Mouse (Mus musculus) midbrain, postnatal 0 days (tissue): Measurements from ENCODE around the gene Meis1. TPM values are rescaled to one million over a fixed set of nuclear protein-coding genes. Genes with fewer than 3 reads are reported as not detected.
A peak's percentile ranks its signal among the peaks of the same experiment; 100 is the strongest.

ENCODE experiments used
- ATAC-seq: fragments of 200-750 bp; cut with Nextera tagmentation; 2 replicates; pipeline ENCODE4 v1.8.0; 2017; ENCODE audit warnings: moderate number of reproducible peaks, mild to moderate bottlenecking, moderate TSS enrichment, moderate library complexity; ENCODE audit not compliant: low FRiP score
- DNase-seq: peaks from one replicate; pipeline ENCODE4 v3.0.0-alpha.2; 2015; ENCODE audit warnings: low spot score
- H3K27ac ChIP-seq: fragments of 300-500 bp; sonication (generic); 2 replicates; pipeline ENCODE4 v1.5.1; 2014; ENCODE audit warnings: low read depth, mild to moderate bottlenecking, low read length, mixed read lengths
- H3K27me3 ChIP-seq: fragments of 300-500 bp; sonication (generic); 2 replicates; pipeline ENCODE4 v1.6.1; 2014; ENCODE audit warnings: low read length, control low read depth, mixed read lengths; ENCODE audit not compliant: insufficient read depth
- H3K36me3 ChIP-seq: fragments of 300-500 bp; sonication (generic); 2 replicates; pipeline ENCODE4 v1.6.1; 2014; ENCODE audit warnings: low read length, control low read depth, mixed read lengths; ENCODE audit not compliant: insufficient read depth
- H3K4me1 ChIP-seq: fragments of 300-500 bp; sonication (generic); 2 replicates; pipeline ENCODE4 v1.6.1; 2014; ENCODE audit warnings: mild to moderate bottlenecking, control low read depth, antibody characterized with exemption, low read length, mixed read lengths; ENCODE audit not compliant: insufficient read depth
- H3K4me2 ChIP-seq: fragments of 300-500 bp; sonication (generic); 2 replicates; pipeline ENCODE4 v1.6.1; 2014; ENCODE audit warnings: low read depth, mild to moderate bottlenecking, low read length, mixed read lengths; ENCODE audit not compliant: poor library complexity, severe bottlenecking
- H3K4me3 ChIP-seq: fragments of 300-500 bp; sonication (generic); 2 replicates; pipeline ENCODE4 v1.5.1; 2014; ENCODE audit warnings: low read depth, mild to moderate bottlenecking, low read length, moderate library complexity
- H3K9ac ChIP-seq: fragments of 300-500 bp; sonication (generic); replicated peaks from 2 replicates; pipeline ENCODE4 v1.6.1; 2014; ENCODE audit warnings: mild to moderate bottlenecking, low read length, moderate library complexity, mixed read lengths; ENCODE audit not compliant: poor library complexity, severe bottlenecking
- H3K9me3 ChIP-seq: fragments of 300-500 bp; sonication (generic); 2 replicates; pipeline ENCODE4 v1.6.1; 2016; ENCODE audit warnings: low read length, control low read depth
- CTCF ChIP-seq: IDR thresholded peaks from 2 replicates; pipeline ENCODE4 v1.5.1; 2016; ENCODE audit warnings: antibody characterized with exemption, mild to moderate bottlenecking
- WGBS: fragments of 180-500 bp; shearing (Covaris S2); extraction: QIAGEN DNeasy Blood & Tissue Kit; methylation state at CpG from one replicate; pipeline ENCODE4 v1.1.7; 2014; 5-methylcytosine and 5-hydroxymethylcytosine counted together
- polyA plus RNA-seq: library from polyadenylated mRNA; unstranded; fragments of >200 nt; fragmentation: Nextera tagmentation; extraction: Ambion mirVana; gene quantifications from 2 replicates; pipeline ENCODE4 v1.2.1, GENCODE M21; 2015
- total RNA-seq: library from RNA; depleted of rRNA; stranded (reverse); fragments of >200 nt; gene quantifications from 2 replicates; pipeline ENCODE4 v1.2.3, GENCODE M21; 2014

The Meis1 gene
- total and polyA plus RNA-seq, 2 experiments from 2014 or later = 16.1 to 40.1 TPM

GRCm38 (mm10) chr11:18875001-18875902 lies 143.5 kb downstream of the Meis1 start:
- no peak overlapping the region for H3K4me3 ChIP-seq
- no peak for DNase-seq
- no peaks in the 10 kb centered on the region for H3K9me3 ChIP-seq
- 0 out of 2 replicates have a peak overlapping the region, but pooled peaks have one; percentile 20 for H3K4me2 ChIP-seq
- no peak overlapping the region for H3K9ac ChIP-seq
- ATAC-seq = no peak
- no peak for TF ChIP-seq CTCF
- 4% methylated on average over 27 of the region's 27 CpGs for WGBS
- peaks cover 14% of the 10 kb centered on the region for H3K27me3 ChIP-seq
- H3K4me1 ChIP-seq = no peaks in the 10 kb centered on the region
- H3K27ac ChIP-seq = no peak overlapping the region
- H3K36me3 ChIP-seq = no peaks in the 10 kb centered on the region

DNA sequence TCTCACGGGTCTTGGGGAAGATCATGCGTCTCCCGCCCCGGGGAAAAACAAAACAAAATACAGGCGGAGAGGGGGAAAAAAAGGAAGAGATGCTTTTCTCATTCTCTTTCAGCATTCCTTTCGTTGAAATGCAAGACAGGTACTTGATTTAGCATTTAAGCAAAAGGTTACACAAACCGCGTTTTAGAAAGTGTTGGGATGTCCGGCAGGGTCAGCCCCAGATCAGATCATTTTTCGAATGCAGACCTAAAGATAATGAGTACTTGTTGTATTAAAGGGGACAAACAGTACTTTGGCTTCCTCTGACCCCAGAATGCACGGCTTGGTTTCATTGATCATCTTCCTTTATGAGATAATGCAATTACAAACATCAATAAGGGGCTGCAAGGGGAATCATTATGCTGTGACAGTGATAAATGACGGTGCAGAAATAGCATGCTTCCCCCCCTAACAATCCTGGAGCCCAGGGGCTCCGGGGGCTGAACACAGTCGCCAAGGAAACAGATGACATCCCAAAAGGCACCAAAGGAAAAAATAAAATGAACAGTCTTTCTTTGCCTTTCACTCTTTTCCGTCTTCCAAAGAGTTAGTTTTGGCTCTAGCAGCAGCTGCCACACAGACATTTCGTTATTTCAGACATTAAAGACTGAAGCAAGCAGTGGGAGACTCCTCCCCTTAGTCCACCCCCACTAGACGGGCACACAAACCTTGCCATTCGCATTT lies 144.3 kb downstream of the Meis1 start:
- H3K27me3 ChIP-seq = peaks cover 14% of the 10 kb centered on the region
- no peaks in the 10 kb centered on the region for H3K4me1 ChIP-seq
- no peak for ATAC-seq
- H3K27ac ChIP-seq = no peak overlapping the region
- H3K36me3 ChIP-seq = no peaks in the 10 kb centered on the region
- no peak for TF ChIP-seq CTCF
- WGBS = 5% methylated on average over 18 of the region's 18 CpGs
- H3K9me3 ChIP-seq = no peaks in the 10 kb centered on the region
- no peak overlapping the region for H3K4me3 ChIP-seq
- peak; percentile 81 for DNase-seq
- no peak overlapping the region for H3K9ac ChIP-seq
- H3K4me2 ChIP-seq = 0 out of 2 replicates have a peak overlapping the region, but pooled peaks have one; percentile 20

- DNase-seq = no peak
- TF ChIP-seq CTCF = no peak
Measured at GRCm38 (mm10) chr11:18873451-18874277, 145.1 kb downstream of the Meis1 start.

DNA sequence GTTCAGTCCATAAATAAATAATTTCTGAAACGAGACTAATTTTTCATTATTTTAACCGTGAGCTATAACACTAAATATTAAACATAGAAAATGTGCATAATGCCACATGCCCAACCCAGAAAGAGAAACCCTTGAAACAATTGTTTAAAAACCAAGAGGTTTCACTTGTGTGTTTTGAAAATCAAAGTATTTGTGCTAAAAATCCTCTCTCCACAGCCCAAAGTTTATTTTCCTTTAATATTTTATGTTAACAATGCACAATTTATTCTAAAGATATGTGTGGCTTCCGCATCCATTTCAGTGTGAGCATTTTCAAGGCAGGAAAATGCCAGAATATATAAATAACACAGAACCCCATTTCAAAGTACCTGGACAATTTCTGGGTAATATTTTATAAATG lies 146.0 kb downstream of the Meis1 start:
- Histone ChIP-seq H3K4me1 (no peaks in the 10 kb centered on the region), H3K9me3 (no peaks in the 10 kb centered on the region), H3K4me3 (no peak overlapping the region), H3K9ac (no peak overlapping the region), H3K27me3 (peaks cover 14% of the 10 kb centered on the region), H3K27ac (no peak overlapping the region), H3K4me2 (no peak overlapping the region), H3K36me3 (no peaks in the 10 kb centered on the region)
- WGBS = 11% methylated on average over 3 of the region's 3 CpGs
- ATAC-seq (no peak), DNase-seq (no peak)
- no peak for TF ChIP-seq CTCF

More at GRCm38 (mm10) chr11:18873451-18874277, 145.1 kb downstream of the Meis1 start:
- H3K4me1 ChIP-seq = no peaks in the 10 kb centered on the region
- no peak overlapping the region for H3K4me3 ChIP-seq
- H3K9ac ChIP-seq = no peak overlapping the region
- H3K36me3 ChIP-seq = no peaks in the 10 kb centered on the region
- 11% methylated on average over 9 of the region's 9 CpGs for WGBS
- peaks cover 14% of the 10 kb centered on the region for H3K27me3 ChIP-seq
- H3K4me2 ChIP-seq = no peak overlapping the region
- ATAC-seq = no peak
- no peaks in the 10 kb centered on the region for H3K9me3 ChIP-seq
- no peak overlapping the region for H3K27ac ChIP-seq

GRCm38 (mm10) chr11:18872118-18872751 lies 146.6 kb downstream of the Meis1 start:
- Histone ChIP-seq H3K36me3 (no peaks in the 10 kb centered on the region), H3K27me3 (peaks cover 14% of the 10 kb centered on the region), H3K4me1 (no peaks in the 10 kb centered on the region), H3K4me3 (no peak overlapping the region), H3K9ac (no peak overlapping the region), H3K9me3 (no peaks in the 10 kb centered on the region), H3K27ac (no peak overlapping the region), H3K4me2 (0 out of 2 replicates have a peak overlapping the region, but pooled peaks have one; percentile 54)
- 11% methylated on average over 12 of the region's 12 CpGs for WGBS
- TF ChIP-seq CTCF = no peak
- no peak for DNase-seq
- no peak for ATAC-seq
